Mouse (Mus musculus): ENCODE measurements around the gene Relb.
A peak's percentile ranks its signal among the peaks of the same experiment; 100 is the strongest.

Gene Relb

DNA sequence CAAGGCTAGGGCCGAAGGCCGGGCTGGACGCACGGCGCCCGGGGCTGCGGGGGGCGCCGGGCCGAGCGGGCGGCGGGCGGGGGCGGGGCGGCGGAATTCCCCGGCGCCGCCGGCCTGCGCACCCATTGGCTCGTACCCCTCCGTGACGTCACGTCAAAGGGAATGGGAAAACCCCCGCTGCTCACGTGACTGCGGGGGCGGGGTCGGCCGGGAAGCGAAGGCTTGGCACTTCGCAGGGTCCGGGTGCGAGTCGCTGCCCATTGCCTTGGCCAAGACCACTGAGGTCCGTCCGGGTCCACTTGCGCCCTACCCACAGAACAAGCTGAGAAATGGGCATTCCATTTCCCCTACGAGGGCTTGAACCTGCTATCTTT is at the start of gene Relb:
Gene Relb, minus strand, starts transcription at position 78 of the 374 bp plus-strand sequence.
- DNase-seq (ENCODE audit: low spot score), result peak; percentile 78

DNA sequence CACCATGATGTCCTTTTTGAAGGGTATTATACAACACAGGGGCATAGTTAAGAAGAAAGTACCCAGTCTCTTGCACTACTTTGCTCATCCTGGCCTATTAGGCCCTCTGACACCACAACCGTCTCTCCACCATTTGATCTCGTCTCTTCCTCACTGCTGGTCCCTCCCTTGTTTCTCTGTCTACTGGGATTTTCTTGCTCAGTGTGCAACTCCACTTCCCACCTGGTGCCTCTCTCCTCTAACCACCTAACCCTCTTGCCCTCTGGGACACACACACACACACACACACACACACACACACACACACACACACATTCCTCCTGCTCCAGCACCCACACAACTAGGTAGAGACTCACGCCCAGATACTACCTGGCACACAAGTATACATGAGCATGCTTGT is 49.7 kb upstream of the Relb start:
- DNase-seq (ENCODE audit: low spot score), result no peak

DNA sequence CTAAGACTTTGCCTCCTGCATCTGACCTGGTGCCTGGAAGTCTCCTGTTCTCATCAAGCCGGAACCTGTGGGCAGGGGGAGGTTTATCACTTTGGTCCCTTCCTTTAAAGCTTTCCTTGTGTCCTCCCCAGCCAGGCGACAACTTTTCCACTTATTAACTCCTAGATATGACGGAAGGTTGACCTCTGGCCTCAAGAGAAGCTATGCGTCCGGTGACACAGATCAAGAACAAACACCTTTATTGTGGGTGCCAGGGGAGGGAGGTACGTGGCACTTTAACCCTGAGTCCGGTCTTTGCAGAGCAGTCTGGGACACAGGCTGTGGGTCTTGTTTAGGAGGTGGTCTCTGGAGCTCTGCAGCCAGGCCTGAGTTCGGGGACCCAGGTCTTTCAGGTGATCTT is 48.6 kb upstream of the Relb start, which contains the start of gene Apoc2:
Gene Apoc2, minus strand, starts transcription at position 70 of the 400 bp plus-strand sequence.
- DNase-seq (ENCODE audit: low spot score), result no peak

DNA sequence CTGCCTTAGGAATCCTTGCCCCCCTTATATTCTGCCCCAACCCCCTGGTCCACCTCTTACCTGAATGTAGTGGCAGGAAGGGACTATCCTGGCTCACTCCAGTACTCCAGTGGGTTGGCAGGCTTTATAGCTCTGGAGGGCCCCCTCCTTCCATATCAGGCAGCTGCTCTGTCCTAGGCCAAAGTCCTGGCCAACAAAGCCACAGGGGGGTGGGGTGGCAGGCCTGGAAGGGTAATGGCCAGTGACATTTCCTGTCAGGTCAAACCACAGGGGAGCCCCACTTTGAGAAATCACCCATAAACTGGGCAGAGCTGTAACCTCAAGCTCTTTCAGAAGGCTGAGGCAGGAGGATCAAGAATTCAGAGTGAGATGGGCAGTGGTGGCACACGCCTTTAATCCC is 47.4 kb upstream of the Relb start:
- no peak for DNase-seq (ENCODE audit: low spot score)

DNA sequence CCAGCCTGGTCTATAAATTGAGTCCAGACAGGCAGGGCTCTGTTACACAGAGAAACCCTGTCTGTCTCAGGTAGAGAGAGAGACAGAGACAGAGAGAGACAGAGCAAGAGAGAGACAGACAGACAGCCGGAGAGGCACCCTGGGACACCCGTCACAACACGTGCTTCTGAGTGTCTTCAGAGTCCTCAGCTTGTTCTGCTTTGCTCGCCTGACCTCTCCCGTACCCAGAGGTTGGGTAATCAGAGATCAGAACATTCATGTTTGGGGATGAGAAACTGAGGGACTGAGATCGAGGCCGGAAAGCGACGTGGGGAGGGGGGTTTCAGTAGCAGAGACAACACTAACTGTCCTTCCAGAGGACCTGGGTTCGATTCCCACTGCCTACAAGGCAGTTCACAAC is 46.6 kb upstream of the Relb start:
- no peak for DNase-seq (ENCODE audit: low spot score)

DNA sequence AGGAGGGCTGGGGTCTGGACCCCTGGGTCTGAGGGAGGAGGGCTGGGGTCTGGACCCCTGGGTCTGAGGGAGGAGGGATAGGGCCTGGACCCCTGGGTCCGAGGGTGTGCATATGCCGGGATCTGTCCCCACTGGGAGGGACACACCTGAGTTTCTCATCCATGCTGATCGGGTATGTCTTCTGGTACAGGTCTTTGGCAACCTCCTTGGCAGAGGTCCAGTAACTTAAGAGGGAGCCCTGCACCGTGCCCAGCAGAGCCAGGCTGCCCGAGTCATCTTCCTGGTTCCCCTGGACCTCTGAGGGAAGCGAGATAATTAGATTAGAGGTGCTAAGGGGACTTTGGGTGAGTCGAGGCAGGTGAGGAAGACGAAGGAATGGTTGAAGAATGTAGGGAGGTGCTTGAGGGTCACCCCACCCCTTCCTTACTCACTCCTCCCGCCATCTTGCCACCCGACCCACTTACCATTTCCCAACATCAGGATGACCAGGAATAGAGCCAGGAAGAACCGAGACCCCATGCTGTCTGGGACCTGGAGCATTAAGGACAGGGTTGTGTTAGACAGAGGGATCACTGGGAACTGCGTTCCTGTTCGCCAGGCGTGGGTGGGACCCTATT is 44.0 kb upstream of the Relb start:
- DNase-seq (ENCODE audit: low spot score), result no peak

DNA sequence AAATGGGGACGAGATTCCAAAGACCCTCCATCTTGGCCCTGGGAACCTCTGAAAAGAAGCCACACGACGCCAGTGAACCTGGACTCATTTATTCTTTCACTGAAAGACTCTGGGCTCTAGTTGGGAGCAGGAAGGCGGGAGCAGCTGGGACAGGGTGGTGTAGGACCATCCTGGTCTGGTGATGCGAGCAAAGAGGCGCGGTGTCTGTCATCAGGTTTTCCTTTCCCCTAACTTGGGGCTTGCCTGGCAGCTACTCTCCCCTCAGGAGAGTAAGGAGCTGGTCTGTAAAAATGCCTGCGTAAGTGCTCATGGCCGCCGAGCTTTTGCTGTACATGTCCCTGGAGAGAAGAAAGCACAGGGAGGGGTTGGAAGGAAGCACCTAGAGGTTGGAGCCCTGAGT is 42.3 kb upstream of the Relb start:
- DNase-seq (ENCODE audit: low spot score), result no peak

DNA sequence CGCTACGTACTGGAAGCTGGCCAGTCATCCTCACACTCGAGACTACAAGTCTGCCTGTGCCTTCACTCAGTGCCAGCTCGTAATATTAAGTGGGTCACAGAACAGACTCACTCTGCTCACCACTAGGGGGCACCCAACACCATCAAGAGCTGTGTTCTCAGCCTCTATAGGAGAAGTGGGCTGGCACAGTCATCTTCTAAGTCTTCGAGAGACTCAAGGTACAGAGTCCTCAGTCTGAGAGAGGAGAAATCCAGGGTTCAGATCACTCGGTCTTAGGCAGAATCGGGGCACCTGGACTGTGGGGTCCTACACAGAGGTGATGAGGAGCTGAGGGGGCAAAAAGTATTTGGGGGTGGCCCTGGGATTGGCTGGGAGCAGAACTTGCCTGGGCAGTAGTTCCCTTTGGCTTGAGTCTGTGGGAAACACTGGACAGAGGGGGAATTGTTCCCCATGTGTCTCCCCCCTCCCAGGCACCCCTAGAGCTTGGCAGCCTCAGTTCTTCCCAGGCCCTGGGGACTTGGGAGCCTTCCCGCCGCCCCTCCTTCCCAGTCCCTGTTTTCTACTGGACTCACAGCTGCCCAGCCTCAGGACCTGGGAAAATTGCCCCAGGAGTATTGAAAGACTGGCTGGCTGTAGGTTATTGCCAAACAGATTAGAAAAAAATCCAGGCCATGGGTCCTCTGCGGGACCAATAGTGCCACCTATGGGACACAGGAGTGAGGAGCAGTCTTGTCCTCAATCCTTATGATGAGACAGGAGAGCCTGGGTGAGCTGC is 39.9 kb upstream of the Relb start:
- DNase-seq (ENCODE audit: low spot score), result peak; percentile 81

DNA sequence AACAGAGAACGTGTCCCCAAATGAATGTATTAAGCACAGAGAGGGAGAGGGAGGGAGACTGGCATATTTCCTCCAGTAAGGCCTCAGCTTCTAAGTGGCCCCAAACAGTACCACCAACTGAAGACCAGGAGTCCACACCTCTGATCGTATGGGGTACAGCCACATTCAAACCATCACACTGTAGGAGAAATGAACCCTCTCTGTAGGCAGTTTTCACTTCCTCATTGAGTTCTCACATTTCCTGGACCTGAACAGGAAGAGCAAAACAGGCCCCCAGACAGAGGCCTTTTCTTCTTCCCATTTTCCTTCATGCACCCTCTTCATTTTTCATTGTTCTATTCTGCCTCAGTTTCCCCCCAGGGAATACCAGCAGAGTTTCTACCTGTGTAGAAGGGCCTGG is 38.2 kb upstream of the Relb start:
- no peak for DNase-seq (ENCODE audit: low spot score)

DNA sequence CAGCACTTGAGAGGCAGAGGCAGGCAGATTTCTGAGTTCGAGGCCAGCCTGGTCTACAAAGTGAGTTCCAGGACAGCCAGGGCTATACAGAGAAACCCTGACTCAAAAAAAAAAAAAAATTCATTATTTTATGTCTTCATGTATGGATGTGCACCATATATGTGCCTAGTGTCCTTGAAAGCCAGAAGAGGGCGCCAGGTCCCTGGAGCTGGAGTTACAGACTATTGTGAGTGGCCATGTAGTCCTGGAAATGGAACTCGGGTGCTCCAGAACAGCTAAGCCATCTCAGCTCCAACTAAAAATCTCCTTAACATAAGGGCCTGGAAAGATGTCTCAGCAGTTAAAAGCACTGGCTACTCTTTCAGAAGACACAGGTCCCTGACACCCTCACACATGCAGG is 37.5 kb upstream of the Relb start:
- no peak for DNase-seq (ENCODE audit: low spot score)

DNA sequence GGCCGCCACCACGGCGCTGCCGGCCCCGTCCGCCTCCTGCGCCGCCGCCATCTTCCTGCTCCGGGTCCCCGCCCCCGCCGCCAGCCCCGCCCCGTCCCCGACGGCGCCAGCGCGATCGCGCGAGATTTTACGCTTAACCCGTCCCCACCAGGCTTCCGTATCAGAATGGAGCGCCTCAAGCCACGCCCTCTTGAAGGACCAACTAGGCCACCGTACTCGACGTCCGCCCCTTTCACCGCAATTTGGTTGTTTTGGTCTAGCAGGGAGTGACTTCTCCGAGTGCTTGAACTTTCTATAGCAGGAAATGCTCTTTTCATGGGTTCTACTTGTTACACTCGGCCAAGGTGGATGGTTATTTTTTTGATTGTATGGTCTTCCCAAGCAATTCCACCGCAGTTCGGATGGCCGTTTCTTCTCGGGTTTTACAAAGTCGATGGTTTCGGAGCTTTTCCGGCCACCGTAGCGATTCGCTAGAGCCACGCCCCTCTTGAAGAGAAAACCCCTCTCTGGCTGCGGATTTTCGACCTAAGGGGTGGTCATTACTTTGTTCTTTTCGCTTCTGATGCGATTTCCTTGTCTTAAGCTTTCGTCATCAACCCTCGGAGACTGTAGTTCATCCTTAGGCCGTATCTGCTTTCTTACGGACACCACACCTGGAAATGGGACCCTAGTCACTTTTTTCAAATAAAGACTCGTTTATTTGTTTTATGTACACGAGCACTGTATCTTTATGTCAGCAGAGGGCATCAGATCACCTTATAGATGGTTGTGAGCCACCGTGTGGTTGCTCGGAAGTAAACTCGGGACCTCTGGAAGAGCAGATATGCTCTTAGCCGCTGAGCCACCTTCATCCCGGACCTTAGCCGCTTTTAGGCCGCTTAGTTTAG is 36.0 kb upstream of the Relb start, which contains the start of gene Clptm1:
Gene Clptm1, minus strand, starts transcription at position 79 of the 887 bp plus-strand sequence.
- DNase-seq (ENCODE audit: low spot score), result peak; percentile 93

DNA sequence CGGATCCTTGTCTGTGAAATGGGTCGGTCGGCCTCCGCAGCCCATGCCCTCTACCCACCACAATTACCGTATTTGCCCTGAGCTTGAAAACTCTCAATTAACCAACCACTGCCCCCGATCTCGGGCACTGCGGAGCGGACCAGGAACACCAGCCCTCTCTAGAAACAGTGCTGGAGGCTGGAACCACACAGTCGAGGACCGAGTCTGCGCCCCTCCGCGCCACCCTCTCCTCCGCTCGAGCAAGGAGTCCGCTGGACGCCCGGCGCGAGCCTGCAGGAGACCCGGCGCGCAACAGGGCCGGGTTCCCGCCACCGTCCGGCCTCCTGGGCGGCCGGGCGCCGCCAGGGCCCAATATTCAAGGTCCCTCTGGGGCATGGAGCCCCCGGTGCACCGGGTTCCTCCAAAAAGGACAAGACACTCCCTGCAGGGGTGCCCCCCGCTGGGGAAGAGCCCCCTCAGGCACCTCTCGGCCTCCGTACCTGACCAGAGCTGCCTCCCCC is 35.3 kb upstream of the Relb start:
- DNase-seq (ENCODE audit: low spot score), result no peak

DNA sequence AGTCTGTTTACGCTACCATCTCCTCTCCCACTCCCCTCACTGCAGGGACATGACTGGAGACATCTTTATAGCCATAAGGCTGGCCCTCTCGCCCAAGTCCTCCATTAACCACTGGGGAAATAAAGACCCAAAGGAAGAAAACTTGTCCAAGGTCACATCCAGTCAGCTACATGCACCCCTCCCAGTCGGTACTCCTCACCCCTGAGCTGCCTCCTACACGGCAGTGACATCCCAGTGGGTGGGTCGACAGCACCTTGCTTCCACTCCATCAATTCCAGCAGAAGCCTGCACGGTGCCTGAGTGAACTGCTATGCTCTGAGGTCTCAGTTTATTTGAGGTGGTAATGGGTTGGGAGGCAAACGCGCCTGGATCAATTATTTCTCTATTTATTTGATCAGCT is 34.7 kb upstream of the Relb start:
- no peak for DNase-seq (ENCODE audit: low spot score)

DNA sequence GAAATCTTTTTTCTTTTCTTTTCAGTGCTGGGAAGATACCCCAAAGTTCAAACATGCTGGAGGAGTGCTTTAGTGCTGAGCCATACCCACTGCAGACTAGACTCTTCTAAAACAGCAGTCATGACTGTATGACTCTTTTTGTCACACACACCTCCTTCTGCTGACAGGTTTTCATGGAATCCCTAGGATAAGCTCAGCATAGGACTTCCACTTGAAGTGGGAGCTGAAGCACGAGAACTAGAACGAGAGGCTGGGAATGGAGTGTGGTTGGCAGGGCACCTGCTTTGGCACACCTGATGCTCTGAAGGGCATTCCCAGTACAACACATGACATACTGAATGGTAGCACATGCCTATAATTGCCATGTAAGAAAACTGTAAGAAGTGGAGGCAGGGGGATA is 23.4 kb upstream of the Relb start:
- DNase-seq (ENCODE audit: low spot score), result no peak

DNA sequence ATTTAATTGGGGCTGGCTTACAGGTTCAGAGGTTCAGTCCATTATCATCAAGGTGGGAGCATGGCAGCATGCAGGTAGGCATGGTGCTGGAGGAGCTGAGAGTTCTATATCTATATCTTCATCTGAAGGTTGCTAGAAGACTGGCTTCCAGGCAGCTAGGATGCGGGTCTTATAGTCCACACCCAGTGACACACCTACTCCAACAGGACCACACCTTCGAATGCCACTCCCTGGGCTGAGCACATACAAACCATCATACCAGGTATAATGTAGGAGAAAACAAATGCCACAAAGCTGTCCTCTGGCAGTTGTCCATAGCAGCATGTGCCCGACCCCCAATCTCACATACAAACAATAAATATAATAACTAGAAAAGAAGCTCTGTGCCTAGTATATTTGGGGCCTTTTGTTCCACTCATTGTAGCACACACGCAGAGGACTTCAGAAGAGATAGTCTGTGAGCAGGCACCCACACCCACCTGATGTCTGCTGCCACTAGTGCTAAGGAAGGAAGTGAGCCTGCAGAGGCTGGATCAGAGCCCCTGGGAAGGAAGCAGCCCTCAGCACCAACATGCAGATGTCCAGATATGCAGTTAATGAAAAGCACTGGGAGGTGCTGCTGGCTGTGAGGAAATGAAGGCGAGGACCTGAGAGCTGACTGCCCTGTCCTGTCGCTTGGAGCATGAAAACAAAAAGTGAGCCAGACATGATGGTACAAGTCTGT is 22.0 kb upstream of the Relb start:
- no peak for DNase-seq (ENCODE audit: low spot score)

DNA sequence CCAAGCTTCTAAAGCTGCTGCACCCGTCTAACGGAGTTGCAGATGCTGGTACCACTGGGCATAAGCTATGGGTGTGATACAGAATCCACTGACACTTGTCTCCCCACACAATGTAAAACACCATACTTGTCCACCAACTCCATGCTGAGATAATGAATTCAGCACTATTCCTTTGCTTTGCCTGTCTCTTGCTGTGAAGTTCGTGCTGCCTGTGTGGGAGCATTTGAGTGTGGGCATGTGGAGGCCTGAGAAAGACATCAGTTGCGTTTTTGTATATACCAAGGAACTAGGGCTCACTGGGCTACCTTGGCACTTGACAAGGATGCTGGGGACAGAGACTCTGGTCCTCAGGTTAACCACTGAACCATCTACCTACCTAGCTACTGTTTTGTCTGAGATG is 12.0 kb upstream of the Relb start:
- DNase-seq (ENCODE audit: low spot score), result no peak

DNA sequence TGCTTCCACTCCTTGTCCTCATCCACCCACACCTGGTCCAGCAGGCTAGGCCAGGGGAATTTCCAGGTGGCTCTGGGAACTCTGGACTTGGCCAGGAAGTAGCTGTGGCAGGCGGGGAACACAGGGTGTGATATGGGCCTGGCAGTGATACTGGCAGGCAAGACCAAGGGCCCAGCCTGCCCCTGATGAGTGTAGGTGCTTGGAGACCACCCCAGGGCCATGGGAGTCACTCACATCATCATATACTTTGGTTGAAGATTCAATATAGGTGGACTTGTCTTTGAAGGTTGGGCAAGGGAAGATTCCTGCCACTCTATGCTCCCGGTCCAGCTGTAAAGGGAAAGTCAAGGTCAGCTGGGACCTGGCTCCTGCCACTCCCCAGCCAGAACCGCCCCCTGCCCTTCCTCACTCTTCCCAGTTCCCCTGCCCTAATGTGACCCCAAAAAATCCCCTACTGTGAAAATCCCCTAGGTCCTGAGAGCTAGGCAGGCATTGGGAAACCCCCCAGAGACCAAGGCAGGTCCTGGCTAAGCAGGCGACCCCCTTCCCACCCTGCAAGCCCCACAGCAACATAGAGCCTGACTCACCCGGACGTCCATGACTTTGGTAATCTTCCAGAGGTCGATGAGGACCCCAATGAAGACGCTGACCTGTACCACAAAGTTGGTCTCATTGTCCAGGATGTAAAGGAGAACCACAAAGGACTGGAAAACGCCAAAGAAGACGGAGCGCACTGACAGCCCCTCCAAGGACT is 6.0 kb upstream of the Relb start:
- DNase-seq (ENCODE audit: low spot score), result no peak

DNA sequence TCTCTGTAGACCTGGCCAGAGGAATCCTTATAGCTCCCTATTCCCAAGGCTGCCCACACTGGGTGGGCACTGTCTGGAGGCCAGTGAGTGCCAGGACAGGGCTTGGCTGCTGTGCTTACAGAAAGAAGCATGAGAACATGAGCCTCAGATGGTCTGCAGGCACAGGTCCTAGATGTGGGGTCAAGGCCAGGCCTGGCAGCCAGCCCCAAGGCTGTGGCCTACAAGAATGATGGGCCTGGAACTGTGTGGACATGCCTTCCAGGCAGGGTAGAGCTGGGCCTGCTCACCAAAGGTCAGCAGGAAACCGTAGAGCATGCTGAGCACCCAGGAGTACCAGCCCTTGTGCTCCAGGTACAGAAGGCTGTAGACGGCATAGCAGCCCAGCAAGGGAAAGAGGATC is 5.4 kb upstream of the Relb start:
- DNase-seq (ENCODE audit: low spot score), result no peak

DNA sequence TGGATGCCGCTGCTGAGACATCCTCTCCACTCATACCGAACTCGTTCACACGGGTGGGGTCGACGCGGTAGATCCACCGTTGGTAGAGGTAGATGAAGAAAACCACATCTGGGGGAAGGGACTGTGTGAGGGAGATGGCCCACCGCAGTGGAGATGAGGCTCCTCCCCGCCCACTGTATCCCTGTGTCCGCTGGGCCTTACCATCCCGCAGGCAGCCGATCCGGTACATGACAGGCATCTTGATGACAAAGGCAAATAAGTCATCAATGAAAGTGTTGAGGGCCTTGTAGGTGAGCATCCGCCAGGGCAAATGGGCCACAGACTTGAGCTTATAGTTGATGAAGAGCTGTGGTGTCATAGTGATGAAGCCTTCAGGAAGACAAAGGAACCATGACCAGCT is 4.6 kb upstream of the Relb start:
- no peak for DNase-seq (ENCODE audit: low spot score)

DNA sequence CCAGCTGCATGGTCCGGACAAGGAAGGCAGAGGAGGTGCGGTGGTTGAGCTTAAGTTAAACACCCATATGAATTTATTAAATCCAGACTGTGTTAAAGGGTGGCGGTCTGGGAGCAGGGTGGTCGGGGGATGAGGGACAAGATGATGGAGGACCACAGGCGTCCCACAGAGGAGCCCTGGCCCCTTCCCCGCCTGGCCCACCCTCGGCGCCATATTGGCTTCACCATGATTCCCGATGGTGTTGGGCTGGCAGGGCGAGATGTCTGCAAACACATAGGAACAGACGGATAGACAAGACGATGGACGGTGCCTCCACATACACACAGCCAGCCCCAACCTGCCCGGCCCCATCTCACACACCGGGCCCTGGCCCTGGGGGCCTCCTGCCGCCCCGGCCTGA is 4.0 kb upstream of the Relb start:
- no peak for DNase-seq (ENCODE audit: low spot score)

DNA sequence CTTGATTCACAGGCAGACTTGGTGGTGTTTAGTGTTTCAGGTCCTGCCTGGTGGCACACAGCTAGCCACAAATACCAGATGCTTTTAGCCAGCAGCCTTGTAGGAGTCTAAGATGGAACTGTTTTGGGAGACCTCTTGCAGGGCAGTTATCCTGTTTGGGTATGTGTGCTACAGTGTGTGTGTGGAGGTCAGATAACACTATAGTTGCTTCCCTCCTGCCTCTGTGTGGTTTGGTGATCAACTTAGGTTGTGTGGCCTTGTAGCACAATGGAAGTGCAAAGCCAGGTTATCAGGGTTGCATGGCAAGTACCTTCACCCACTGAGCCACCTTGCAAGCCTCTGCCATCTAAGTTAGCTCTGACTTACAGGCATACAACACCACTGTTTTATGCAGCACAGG is 3.5 kb upstream of the Relb start:
- no peak for DNase-seq (ENCODE audit: low spot score)
